Mouse (Mus musculus): ENCODE measurements around the gene Cylc2. TPM values are rescaled to one million over a fixed set of nuclear protein-coding genes. Genes with fewer than 3 reads are reported as not detected.

Gene Cylc2
- not detected for total RNA-seq (2021)

DNA sequence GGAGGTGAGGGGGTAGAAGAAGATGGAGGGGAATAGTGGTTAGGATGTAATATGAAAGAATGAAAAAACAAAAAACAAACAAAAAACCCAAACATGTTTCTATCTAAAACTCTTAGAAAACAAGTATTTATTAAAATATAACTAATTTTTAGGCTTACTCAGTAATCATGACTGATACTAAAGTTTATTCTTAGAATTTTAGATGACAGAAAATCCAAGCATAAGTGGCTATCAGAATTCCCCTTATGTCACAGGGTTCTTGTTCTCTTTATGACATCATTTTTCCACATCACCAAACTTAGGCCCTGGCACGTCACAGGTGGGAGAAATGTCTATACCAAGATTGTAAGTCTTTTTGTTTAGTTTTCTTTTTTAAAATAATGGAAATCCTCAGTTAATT is at the start of gene Cylc2:
Gene Cylc2 (plus strand): TSS at position 301 of the 400 bp plus-strand sequence.
- intact Hi-C loops (cut with DNase I): no loop called here
- no peak for DNase-seq (ENCODE audit: low spot score in 2 of 2)
